Mouse (Mus musculus): Measurements from ENCODE around the gene Gpcpd1.

DNA sequence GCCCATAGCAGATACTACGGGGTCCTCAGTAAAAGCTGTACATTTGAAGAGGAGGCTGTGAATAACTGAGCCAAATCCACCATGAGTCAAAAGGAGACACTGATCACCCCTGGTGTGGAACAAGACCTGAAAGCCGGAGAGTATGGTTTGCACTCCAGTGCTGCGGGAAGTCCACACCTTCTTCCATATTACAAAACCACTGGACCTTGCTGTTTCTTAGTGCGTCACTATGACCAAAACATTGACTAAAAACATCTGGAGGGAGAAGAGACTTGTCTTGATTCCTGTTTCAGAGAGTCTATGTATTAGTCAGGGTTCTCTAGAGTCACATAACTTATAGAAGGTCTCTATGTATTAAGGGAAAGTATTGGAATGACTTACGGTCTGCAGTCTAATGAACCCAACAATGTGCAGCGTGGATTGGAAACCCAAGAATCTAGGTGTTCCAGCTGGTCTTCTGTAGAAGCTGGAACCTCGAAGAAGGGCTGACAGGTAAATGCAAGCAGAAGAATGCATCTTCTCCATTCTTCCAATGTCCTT is at the start of gene Gpcpd1:
- TF ChIP-seq CTCF (IDR thresholded peaks at IDR 0.05; ENCODE audit: extremely low read depth, insufficient read length, insufficient replicate concordance, low read depth, low read length) (no peak), POLR2A (IDR thresholded peaks at IDR 0.05; ENCODE audit: low read depth, low read length) (no peak)

Measured in small intestine, adult 2 months (tissue).